Mouse (Mus musculus) skeletal muscle tissue, adult 2 months (tissue): ENCODE results near the gene Slc25a33.
"Not testable (repeated sequence)": the region's sequence is repeated elsewhere in the genome, so short reads cannot be mapped to it uniquely, and the experiment has no call there.

ENCODE experiments used
- DNase-seq: peaks from one replicate; pipeline ENCODE4 v3.0.0-alpha.2; 2012; ENCODE audit warnings: low read depth, low spot score

Slc25a33 gene

GRCm38 (mm10) chr4:149774094-149774470 lies at the start of gene Slc25a33:
Slc25a33 (minus strand) TSS chr4:149774277.
- peak; percentile 96 for DNase-seq

- no peak for DNase-seq
Observed at GRCm38 (mm10) chr4:149822586-149823196, 48.6 kb upstream of the Slc25a33 start.

- peak; percentile 59 for DNase-seq
Observed at GRCm38 (mm10) chr4:149822126-149822525, 48.0 kb upstream of the Slc25a33 start.

- peak; percentile 94 for DNase-seq
Observed at GRCm38 (mm10) chr4:149820569-149820968, 46.5 kb upstream of the Slc25a33 start.

- no peak for DNase-seq
Observed at GRCm38 (mm10) chr4:149819195-149819594, 45.1 kb upstream of the Slc25a33 start.

GRCm38 (mm10) chr4:149816598-149816997 lies 42.5 kb upstream of the Slc25a33 start:
- no peak for DNase-seq

GRCm38 (mm10) chr4:149815586-149815985 lies 41.5 kb upstream of the Slc25a33 start:
- DNase-seq = no peak

GRCm38 (mm10) chr4:149813409-149814184 lies 39.5 kb upstream of the Slc25a33 start:
- DNase-seq = no peak

- not testable (repeated sequence) for DNase-seq
Observed at GRCm38 (mm10) chr4:149810372-149810771, 36.3 kb upstream of the Slc25a33 start.

- DNase-seq = no peak
Observed at GRCm38 (mm10) chr4:149808584-149809227, 34.6 kb upstream of the Slc25a33 start.

GRCm38 (mm10) chr4:149808060-149808567 lies 34.0 kb upstream of the Slc25a33 start:
- no peak for DNase-seq

- peak; percentile 92 for DNase-seq
Observed at GRCm38 (mm10) chr4:149806699-149807381, 32.8 kb upstream of the Slc25a33 start.

- no peak for DNase-seq
Observed at GRCm38 (mm10) chr4:149802269-149802668, 28.2 kb upstream of the Slc25a33 start.

- DNase-seq = no peak
Observed at GRCm38 (mm10) chr4:149800576-149800975, 26.5 kb upstream of the Slc25a33 start.

- DNase-seq = no peak
Observed at GRCm38 (mm10) chr4:149800172-149800464, 26.0 kb upstream of the Slc25a33 start.

GRCm38 (mm10) chr4:149799346-149800171 lies 25.5 kb upstream of the Slc25a33 start:
- no peak for DNase-seq

GRCm38 (mm10) chr4:149798684-149799309 lies 24.7 kb upstream of the Slc25a33 start:
- peak; percentile 40 for DNase-seq

- DNase-seq = no peak
Observed at GRCm38 (mm10) chr4:149798116-149798515, 24.0 kb upstream of the Slc25a33 start.

- DNase-seq = no peak
Observed at GRCm38 (mm10) chr4:149797220-149797610, 23.1 kb upstream of the Slc25a33 start.

- no peak for DNase-seq
Observed at GRCm38 (mm10) chr4:149796567-149797219, 22.6 kb upstream of the Slc25a33 start.
